Mouse (Mus musculus): ENCODE results near the gene Adnp. TPM values are rescaled to one million over a fixed set of nuclear protein-coding genes. Genes with fewer than 3 reads are reported as not detected.
A peak's percentile ranks its signal among the peaks of the same experiment; 100 is the strongest.

Gene Adnp
- polyA plus RNA-seq, 2 experiments: 0.51 to 7.5 TPM

- 68% methylated on average over 7 of the region's 7 CpGs for WGBS (ENCODE audit: insufficient replicate concordance)
- Histone ChIP-seq H3K4me3 (ENCODE audit: insufficient read depth in 1 of 2, low read depth in 2 of 2, low read length in 2 of 2) (no peak overlapping the region), H3K4me1 (replicated peaks; ENCODE audit: control insufficient read depth in 2 of 2, insufficient read depth in 2 of 2, low read length in 1 of 2) (peaks cover 7 to 8% of the 10 kb centered on the region in 2 experiments), H3K27ac (no peak overlapping the region), H3K4me2 (ENCODE audit: low read depth) (no peak overlapping the region), H3K36me3 (replicated peaks; ENCODE audit: control insufficient read depth, insufficient read depth, low read depth) (peaks cover 6% of the 10 kb centered on the region; the same call in 1 of the 2 replicates), H3K27me3 (ENCODE audit: control insufficient read depth, insufficient read depth, low read length) (no peaks in the 10 kb centered on the region), H3K9me3 (ENCODE audit: control insufficient read depth, low read length) (no peaks in the 10 kb centered on the region), H3K9ac (replicated peaks) (no peak overlapping the region)
- ATAC-seq (ENCODE audit: insufficient read depth) (no peak), DNase-seq (ENCODE audit: low read depth in 3 of 3, low spot score in 3 of 3) (no peak)
- no peak for TF ChIP-seq CTCF (IDR thresholded peaks at IDR 0.05; ENCODE audit: low read depth)
- TF ChIP-seq EP300 (IDR thresholded peaks at IDR 0.05; ENCODE audit: low read depth): no peak
These were observed 31.0 kb downstream of the Adnp start for GRCm38 (mm10) chr2:168175946-168176345.

GRCm38 (mm10) chr2:168170167-168170685 is 36.7 kb downstream of the Adnp start:
- H3K36me3 ChIP-seq (replicated peaks; ENCODE audit: control insufficient read depth, insufficient read depth, low read depth): no peaks in the 10 kb centered on the region
- no peak; the same call in 1 of the 2 replicates for TF ChIP-seq CTCF (IDR thresholded peaks at IDR 0.05; ENCODE audit: low read depth)
- peak; percentile 77 for TF ChIP-seq EP300 (IDR thresholded peaks at IDR 0.05; ENCODE audit: low read depth)
- H3K9ac ChIP-seq (replicated peaks): peak overlapping the region; percentile 57
- peak overlapping the region; percentile 77 for H3K4me2 ChIP-seq (ENCODE audit: low read depth)
- H3K4me1 ChIP-seq (replicated peaks; ENCODE audit: control insufficient read depth in 2 of 2, insufficient read depth in 2 of 2, low read length in 1 of 2): peaks cover 25 to 30% of the 10 kb centered on the region in 2 experiments
- DNase-seq (ENCODE audit: low read depth in 3 of 3, low spot score in 3 of 3): peak; percentile 70 to 74 (median 73)
- peak; percentile 93 for ATAC-seq (ENCODE audit: insufficient read depth)
- no peaks in the 10 kb centered on the region for H3K27me3 ChIP-seq (ENCODE audit: control insufficient read depth, insufficient read depth, low read length)
- peak overlapping the region; percentile 77 for H3K27ac ChIP-seq
- H3K9me3 ChIP-seq (ENCODE audit: control insufficient read depth, low read length): no peaks in the 10 kb centered on the region
- peak overlapping the region; percentile 14 to 42 for H3K4me3 ChIP-seq (ENCODE audit: insufficient read depth in 1 of 2, low read depth in 2 of 2, low read length in 2 of 2)
- 2% methylated on average over 13 of the region's 13 CpGs for WGBS (ENCODE audit: insufficient replicate concordance)

DNA sequence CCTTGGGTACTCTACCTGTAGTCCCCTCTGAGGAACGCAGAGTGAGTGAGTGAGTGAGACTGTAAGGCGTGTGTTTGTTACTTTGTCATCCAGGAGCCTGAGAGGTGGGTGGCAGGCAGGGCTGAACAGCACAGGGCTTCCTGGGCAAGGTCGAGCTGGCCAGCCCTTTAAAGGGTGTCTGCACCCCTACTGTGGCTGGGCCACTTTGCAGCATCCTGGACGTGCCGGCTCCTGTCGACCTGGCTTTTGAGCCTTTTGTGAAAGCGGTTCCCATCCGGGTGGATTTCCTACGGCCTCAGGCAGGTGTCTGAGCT is 37.2 kb downstream of the Adnp start:
- Histone ChIP-seq H3K9ac (replicated peaks) (peak overlapping the region; percentile 57), H3K27me3 (ENCODE audit: control insufficient read depth, insufficient read depth, low read length) (no peaks in the 10 kb centered on the region), H3K9me3 (ENCODE audit: control insufficient read depth, low read length) (no peaks in the 10 kb centered on the region), H3K4me1 (replicated peaks; ENCODE audit: control insufficient read depth in 2 of 2, insufficient read depth in 2 of 2, low read length in 1 of 2) (peaks cover 25 to 30% of the 10 kb centered on the region in 2 experiments), H3K4me3 (ENCODE audit: insufficient read depth in 1 of 2, low read depth in 2 of 2, low read length in 2 of 2) (peak overlapping the region; percentile 14 to 42; a peak in 3 of 4 replicates), H3K27ac (peak overlapping the region; percentile 77), H3K4me2 (ENCODE audit: low read depth) (peak overlapping the region; percentile 77), H3K36me3 (replicated peaks; ENCODE audit: control insufficient read depth, insufficient read depth, low read depth) (no peaks in the 10 kb centered on the region)
- 14% methylated on average over 9 of the region's 9 CpGs for WGBS (ENCODE audit: insufficient replicate concordance)
- TF ChIP-seq CTCF (IDR thresholded peaks at IDR 0.05; ENCODE audit: low read depth): no peak
- no peak for TF ChIP-seq EP300 (IDR thresholded peaks at IDR 0.05; ENCODE audit: low read depth)
- peak; percentile 35; the same call in 1 of the 2 replicates for ATAC-seq (ENCODE audit: insufficient read depth)
- DNase-seq (ENCODE audit: low read depth in 3 of 3, low spot score in 3 of 3): no peak

- no peaks in the 10 kb centered on the region for H3K9me3 ChIP-seq (ENCODE audit: control insufficient read depth, low read length)
- peak overlapping the region; percentile 57 for H3K9ac ChIP-seq (replicated peaks)
- H3K27ac ChIP-seq: peak overlapping the region; percentile 77
- H3K4me1 ChIP-seq (replicated peaks; ENCODE audit: control insufficient read depth in 2 of 2, insufficient read depth in 2 of 2, low read length in 1 of 2): peaks cover 25 to 30% of the 10 kb centered on the region in 2 experiments
- no peaks in the 10 kb centered on the region for H3K36me3 ChIP-seq (replicated peaks; ENCODE audit: control insufficient read depth, insufficient read depth, low read depth)
- DNase-seq (ENCODE audit: low read depth in 3 of 3, low spot score in 3 of 3): no peak
- TF ChIP-seq EP300 (IDR thresholded peaks at IDR 0.05; ENCODE audit: low read depth) (no peak), CTCF (IDR thresholded peaks at IDR 0.05; ENCODE audit: low read depth) (no peak)
- H3K4me3 ChIP-seq (ENCODE audit: insufficient read depth in 1 of 2, low read depth in 2 of 2, low read length in 2 of 2): peak overlapping the region in 1 of 2 experiments; percentile 42; a peak in 2 of 4 replicates
- H3K4me2 ChIP-seq (ENCODE audit: low read depth): peak overlapping the region; percentile 77
- ATAC-seq (ENCODE audit: insufficient read depth): no peak
- 71% methylated on average over 9 of the region's 9 CpGs for WGBS (ENCODE audit: insufficient replicate concordance)
- H3K27me3 ChIP-seq (ENCODE audit: control insufficient read depth, insufficient read depth, low read length): no peaks in the 10 kb centered on the region
These were observed 37.8 kb downstream of the Adnp start for GRCm38 (mm10) chr2:168168892-168169799.

GRCm38 (mm10) chr2:168167781-168168180 is 39.1 kb downstream of the Adnp start:
- Histone ChIP-seq H3K27ac (no peak overlapping the region), H3K9me3 (ENCODE audit: control insufficient read depth, low read length) (no peaks in the 10 kb centered on the region), H3K36me3 (replicated peaks; ENCODE audit: control insufficient read depth, insufficient read depth, low read depth) (no peaks in the 10 kb centered on the region), H3K27me3 (ENCODE audit: control insufficient read depth, insufficient read depth, low read length) (no peaks in the 10 kb centered on the region), H3K4me2 (ENCODE audit: low read depth) (no peak overlapping the region), H3K9ac (replicated peaks) (no peak overlapping the region), H3K4me1 (replicated peaks; ENCODE audit: control insufficient read depth in 2 of 2, insufficient read depth in 2 of 2, low read length in 1 of 2) (peaks cover 25 to 30% of the 10 kb centered on the region in 2 experiments), H3K4me3 (ENCODE audit: insufficient read depth in 1 of 2, low read depth in 2 of 2, low read length in 2 of 2) (no peak overlapping the region)
- ATAC-seq (ENCODE audit: insufficient read depth) (no peak), DNase-seq (ENCODE audit: low read depth in 3 of 3, low spot score in 3 of 3) (no peak)
- TF ChIP-seq EP300 (IDR thresholded peaks at IDR 0.05; ENCODE audit: low read depth): no peak
- WGBS (ENCODE audit: insufficient replicate concordance): 62% methylated on average over 3 of the region's 3 CpGs
